Mouse (Mus musculus) cortical plate, adult 2 months (tissue): ENCODE data around the gene Snx20.

Experiments
- CTCF ChIP-seq: fragments of 200-500 bp; IDR thresholded peaks from 2 replicates; pipeline ENCODE4 v1.5.1; 2011; ENCODE audit warnings: mild to moderate bottlenecking, control low read depth, low read length; ENCODE audit not compliant: insufficient read depth; ENCODE audit errors: extremely low read depth
- POLR2A ChIP-seq: fragments of 200-500 bp; IDR thresholded peaks from 2 replicates; pipeline ENCODE4 v1.6.1; 2011; ENCODE audit warnings: mild to moderate bottlenecking, low read length, control low read depth; ENCODE audit not compliant: insufficient read depth; ENCODE audit errors: extremely low read depth

GRCm38 (mm10) chr8:88593947-88594346 lies 42.0 kb downstream of the Snx20 start:
- no peak for TF ChIP-seq POLR2A
- TF ChIP-seq CTCF, result no peak
